Mouse (Mus musculus) left cerebral cortex, postnatal 14 days (tissue): ENCODE results near the gene Pard3. TPM values are rescaled to one million over a fixed set of nuclear protein-coding genes. Genes with fewer than 3 reads are reported as not detected.
"Not testable (repeated sequence)": the region's sequence is repeated elsewhere in the genome, so short reads cannot be mapped to it uniquely, and the experiment has no call there.

Experiments used
- DNase-seq, 2 experiments: peaks; one replicate each; pipeline ENCODE4 v3.0.0; 2021 to 2022; ENCODE audit warnings: low spot score in 2 of 2, mixed read lengths in 1 of 2
- intact Hi-C: fragments of 180-260 bp; cut with DNase I; formaldehyde crosslinking; loops from one replicate; pipeline ENCODE4 v1.15.1; 2025
- total RNA-seq, 2 experiments: library from RNA; stranded (reverse); gene quantifications; 2 replicates each; pipeline ENCODE4 v1.2.3; 2021

Pard3 gene
- total RNA-seq, 2 experiments from 2014 or later = 12.0 to 13.2 TPM

DNA sequence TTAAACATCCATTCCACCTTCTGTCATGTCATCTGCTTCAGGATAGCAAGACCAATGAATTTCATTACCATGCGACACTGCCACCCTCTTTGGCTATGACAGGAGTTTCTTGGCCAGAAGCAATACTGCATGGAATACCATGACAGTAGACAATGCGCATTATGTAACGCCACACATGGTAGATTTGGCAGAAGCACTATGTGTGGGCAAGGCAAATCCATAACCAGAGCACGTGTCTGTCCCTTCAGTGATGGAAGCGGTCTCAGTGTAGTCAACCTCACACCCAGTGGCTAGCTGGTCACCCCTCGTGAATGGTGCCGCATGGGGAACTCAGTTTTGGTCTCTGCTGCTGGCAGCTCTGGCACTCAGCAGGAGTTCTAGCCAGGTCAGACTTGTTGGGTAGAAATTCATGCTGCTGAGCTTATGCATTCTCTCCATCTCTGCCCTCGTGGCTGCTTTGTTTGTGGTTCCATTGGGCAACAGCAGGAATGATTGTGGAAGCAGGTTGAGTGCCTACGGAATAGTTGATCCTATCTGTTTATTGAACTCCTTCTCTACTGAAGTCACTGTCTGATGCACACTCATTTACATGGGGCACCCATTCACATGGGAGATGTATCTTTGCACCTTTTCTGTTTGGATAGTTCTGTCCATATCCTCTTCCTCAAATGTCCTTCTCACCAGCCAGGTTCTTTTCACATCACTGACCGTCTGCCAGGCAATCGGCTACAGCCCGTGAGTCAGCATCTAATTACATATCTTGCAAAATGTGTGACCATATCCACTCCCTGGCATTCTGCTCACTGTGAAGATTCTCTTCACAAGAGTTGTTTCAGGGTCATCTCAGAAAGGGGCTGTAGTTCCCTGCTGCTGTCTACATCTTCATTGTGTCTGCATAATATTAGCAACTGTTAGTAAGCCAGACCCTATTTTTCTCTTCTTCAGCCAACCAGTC lies 100.9 kb downstream of the Pard3 start:
- DNase-seq = no peak
- intact Hi-C loops = no loop called here

DNA sequence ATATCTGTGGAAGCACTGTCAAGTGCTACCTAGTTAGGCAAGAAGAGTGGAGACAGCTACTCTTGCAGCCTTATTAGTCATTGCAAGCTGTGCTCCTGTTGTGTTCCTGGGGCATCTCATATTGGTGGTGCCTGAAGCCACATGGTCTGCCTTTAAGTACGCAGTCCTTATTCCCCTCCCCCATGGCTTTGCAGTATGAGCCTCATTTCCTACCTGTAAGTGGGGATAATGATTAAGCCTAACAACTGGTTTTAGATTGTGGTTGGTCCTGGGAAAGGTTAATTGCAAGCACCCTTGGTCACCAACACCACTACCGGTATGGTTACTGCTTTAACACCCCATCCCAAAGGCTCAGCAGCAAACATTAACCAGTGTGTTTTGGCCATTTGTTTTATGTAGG lies 104.8 kb downstream of the Pard3 start:
- DNase-seq = no peak
- intact Hi-C loops = no loop called here

DNA sequence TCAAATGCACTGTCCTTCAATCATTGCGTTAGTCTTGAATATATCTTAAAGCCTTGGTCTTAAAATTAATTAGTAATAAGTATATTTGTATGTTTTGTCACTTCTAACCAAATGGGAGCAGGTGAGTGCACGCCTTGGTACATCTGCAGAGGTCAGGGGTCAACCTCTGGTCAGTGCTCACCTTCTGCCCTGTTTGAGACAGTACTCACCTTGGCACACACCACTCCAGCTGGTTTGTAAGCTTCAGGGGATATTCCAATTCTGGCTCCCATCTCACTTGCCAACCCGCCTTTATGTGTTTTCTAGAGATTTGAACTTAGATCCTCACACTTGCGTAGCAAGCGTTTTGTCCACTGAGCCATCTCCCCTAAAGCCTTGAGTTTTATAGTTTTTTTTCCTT lies 105.7 kb downstream of the Pard3 start:
- intact Hi-C loops = no loop called here
- DNase-seq = no peak

DNA sequence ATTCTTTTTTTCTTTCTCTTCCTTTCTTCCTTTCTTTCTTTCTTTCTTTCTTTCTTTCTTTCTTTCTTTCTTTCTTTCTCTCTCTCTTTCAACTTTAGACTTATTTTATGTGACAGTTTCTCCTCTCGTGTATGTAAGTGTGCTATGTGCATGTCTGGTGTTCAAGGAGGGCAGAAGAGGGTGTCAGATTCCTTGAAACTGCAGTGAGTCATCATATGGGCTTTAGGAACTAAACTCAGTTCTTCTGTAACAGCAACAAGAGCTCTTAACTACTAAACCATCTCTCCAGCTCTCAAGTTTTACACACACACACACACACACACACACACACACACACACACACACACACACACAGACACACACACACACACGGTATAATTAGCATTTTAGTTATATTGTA lies 106.7 kb downstream of the Pard3 start:
- intact Hi-C loops = loop anchor here (10.0 kb wide), 1 partner anchor 106 kb away; the partner anchor contains the start of gene Pard3
- not testable (repeated sequence) for DNase-seq

DNA sequence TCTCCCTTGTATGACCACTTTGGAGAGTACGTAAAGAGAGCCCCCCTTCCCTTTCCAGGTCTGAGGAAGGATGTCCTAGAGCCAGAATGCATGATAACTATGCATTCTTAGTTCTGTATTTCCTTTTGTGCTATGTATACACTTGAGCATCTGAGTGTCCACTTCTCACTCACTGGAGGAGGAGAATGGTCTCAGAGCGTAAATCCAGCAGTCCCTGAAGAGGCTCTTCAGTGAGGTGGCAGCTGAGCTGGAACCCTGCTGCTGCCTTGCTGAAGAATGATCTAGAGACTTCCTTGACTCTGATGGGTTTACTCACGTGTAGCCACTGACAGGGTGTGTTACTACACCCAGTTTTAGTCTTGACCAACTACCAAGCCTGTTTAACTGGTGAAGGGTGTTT lies 107.2 kb downstream of the Pard3 start:
- DNase-seq = no peak
- intact Hi-C loops = loop anchor here (10.0 kb wide), 1 partner anchor 106 kb away; the partner anchor contains the start of gene Pard3

DNA sequence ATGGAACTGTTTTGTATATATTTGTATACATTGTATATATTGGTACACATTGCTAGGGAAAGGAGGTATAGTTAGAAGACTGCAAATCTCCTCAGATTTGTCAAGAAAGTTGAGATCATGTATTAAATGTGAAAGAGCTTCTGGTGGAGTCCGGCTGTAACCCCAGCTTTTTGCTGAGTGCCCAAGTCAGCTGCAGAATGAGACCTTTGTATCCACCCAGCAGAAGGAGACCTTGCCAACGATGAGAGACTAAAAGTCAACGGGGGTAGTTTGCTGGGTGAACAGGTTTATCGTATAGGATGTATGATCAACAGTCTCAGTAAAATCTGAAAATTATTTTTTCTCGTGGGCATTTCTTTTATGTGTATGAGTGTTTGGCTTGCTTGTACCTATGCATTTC lies 109.8 kb downstream of the Pard3 start:
- DNase-seq = no peak
- intact Hi-C loops = loop anchor here (10.0 kb wide), 1 partner anchor 109 kb away; the partner anchor contains the start of gene Pard3

DNA sequence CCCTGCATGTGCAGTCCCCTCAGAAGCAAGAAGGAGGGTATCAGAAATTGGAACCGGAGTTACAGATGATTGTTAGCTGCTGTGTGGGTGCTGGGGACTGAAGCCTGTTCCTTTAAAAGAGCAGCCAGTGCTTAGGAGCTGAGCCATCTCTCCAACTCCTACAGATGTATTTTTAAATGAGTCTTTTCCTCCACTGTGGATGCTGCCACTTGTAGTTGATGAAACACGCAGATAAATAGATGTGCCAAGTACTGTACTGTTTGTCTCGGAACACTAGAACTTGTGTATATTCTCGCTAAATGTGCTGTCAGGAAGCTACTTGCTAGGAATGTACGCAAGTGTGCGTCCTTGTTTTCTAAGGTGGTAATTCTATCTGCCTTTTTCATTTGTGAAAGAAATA lies 110.7 kb downstream of the Pard3 start:
- intact Hi-C loops = loop anchor here (10.0 kb wide), 1 partner anchor 110 kb away; the partner anchor contains the start of gene Pard3
- DNase-seq = peak; percentile 26 to 59

DNA sequence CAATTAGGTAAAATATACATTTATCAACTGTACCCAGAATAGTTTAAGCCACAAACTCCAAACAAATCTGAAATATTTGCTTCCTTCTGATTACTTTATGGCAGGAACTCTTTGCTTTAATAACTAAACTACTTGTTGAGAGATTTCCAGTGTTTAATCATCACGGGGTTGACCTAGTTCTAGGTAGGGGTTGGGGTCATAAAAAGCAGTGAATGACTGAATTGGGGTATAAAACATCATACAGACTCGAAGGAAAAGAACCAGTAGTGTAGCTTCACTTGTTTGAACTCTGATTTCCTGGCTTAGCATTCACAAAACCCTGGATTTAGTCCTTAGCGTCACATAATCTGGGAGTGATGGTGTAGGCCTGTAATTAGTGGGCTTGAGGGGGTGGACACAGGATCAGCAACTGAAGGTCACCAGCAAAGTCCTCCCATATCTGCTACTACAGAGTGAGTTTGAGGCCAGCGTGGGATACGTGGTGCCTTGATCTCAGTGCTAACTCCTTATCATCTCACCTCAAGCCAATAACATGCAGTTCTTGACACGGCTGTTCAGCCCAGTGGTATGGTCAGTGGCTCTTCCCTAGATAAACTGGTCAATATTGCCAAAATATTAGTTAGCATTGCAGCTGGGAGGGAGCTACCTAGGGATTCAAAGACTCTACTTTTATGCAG lies 111.6 kb downstream of the Pard3 start:
- DNase-seq = no peak
- intact Hi-C loops = loop anchor here (5.0 to 10.0 kb wide), 2 partner anchors 33 to 110 kb away; partner anchors contain the start of gene Pard3

DNA sequence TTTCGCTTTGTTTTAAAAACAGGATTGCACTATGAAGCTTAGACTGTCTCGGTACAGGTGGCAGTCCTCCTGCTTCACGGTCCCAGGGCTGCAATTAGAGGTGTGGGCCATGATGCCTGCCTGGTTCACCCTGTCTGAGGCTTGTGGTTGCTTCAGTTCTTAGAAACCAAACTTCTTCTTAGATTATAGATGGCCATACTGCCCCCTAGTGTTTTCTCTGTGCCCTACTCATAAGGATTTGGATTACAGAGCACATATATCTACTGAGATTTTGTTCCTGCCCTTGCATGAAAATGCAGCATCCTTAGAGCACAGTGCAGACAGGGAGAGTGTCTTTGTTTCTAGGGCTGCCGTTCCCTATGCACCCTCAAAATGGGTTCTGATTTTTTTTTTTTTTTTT lies 114.9 kb downstream of the Pard3 start:
- peak; percentile 77 to 81 for DNase-seq
- intact Hi-C loops = loop anchor here (2.0 to 10.0 kb wide), 3 partner anchors 36 to 192 kb away; partner anchors contain the start of gene Pard3

DNA sequence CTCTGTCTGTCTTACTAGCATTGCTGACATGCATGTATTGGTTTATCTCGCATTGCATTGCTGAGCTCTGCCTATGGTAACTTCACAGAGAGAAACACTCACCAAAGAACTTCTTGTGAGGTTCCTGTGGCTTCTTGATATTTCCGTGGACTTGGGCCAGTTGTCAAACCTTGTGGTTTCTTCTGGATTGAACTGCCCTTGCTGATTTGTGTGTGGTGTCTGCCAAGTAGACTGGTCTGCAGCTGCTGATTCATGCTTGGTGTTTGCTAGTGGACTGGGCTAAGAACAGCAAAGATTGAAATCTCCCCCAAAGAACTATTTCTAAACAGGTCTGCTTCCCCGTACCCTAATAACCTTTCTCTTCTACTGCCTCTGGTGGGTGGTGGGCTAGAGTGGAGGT lies 117.6 kb downstream of the Pard3 start:
- no peak for DNase-seq
- intact Hi-C loops = no loop called here

DNA sequence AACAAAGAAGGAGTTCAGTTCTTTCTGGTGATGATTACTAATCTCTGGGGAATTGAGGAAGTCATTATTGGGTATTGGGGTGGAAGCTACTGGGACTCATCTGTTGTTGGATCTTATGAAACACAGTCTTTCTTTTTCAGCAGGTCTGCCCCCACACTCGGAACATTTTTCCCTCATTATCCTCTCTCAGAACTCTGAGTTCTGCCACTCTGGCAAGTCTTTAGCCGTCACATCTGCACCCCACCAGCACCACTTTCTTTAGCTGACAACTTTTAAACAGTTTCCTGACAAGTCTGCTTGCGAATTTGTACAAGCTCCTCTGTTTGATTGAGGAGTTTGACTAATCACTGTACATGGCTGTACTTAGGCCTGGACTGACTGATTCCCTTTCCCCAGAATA lies 118.4 kb downstream of the Pard3 start:
- intact Hi-C loops = no loop called here
- peak; percentile 16 to 20 for DNase-seq

DNA sequence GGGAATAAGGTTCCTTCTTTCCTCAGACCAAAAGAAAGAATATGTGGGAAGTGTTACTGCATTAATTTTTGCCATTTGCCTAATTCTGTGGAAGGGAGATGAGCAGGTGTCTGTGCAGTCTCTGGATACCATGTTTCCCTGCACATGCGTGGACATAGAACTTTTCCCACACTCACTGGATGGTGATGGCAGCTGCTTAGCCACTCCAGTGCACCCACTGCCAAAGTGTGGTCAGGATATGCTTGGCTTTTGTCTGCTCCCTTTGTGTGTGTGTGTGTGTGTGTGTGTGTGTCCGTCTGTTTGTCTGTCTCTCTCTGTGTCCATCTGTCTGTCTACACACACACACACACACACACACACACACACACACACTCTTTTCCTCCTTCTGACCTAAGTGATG lies 119.8 kb downstream of the Pard3 start:
- intact Hi-C loops = no loop called here
- DNase-seq = no peak

DNA sequence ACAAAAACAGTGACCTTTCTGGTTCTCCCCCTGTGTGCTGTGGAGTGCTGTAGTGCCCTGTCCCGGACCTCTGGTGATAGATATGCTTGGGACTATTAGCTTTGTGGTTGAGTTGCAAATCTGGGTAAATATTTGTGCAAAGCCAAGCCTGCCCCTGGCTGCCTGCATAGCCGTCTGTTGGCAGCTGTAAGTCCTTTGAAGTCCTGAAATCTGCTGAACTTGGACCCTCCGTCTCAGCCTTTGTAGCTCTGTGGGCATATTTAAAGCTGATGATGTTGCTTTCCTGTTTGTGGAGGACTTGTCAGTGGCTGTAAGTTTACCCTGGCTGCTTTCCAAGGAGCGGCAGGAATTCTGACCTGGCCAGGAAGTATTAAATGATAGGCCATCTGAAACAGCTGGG lies 120.3 kb downstream of the Pard3 start:
- intact Hi-C loops = no loop called here
- no peak for DNase-seq

DNA sequence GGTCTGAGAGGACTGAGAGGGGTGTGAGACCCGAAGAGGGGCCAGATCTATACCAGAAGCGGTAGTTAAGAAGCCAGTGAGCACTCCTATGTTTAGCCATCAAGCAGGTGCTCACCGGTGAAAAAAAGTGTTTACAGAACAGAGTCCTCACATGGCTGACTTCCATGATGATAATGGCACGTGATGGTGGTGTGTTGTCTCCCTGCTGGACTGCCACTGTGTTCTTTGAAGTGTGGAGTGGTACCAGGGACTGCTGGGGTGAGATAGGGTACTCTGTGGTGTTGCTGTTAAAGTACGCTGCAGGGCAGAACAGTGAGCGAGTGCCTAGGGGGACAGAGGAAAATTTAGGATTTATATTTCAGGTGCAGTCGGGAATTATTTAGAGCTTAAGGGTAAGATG lies 122.2 kb downstream of the Pard3 start:
- no peak for DNase-seq
- intact Hi-C loops = no loop called here

DNA sequence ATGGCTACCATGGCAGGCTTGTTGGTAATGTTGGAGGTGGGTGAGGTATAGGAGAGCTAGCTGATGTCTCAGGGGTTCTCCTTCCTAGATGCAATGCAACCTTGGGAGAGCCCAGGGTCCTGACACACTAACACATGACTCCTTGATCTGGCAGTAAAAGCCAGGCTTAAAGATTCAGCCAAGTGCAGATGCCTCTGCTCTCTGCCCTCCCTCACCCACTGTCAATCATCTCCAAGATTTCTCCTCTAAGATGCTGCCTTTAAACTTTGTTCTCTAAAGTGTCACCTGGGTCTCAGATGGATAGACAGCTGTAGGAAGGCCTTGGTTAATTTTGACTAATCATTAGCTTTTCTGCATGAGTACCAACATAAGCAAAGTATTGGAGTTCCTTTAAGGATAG lies 125.0 kb downstream of the Pard3 start:
- intact Hi-C loops = no loop called here
- no peak for DNase-seq

DNA sequence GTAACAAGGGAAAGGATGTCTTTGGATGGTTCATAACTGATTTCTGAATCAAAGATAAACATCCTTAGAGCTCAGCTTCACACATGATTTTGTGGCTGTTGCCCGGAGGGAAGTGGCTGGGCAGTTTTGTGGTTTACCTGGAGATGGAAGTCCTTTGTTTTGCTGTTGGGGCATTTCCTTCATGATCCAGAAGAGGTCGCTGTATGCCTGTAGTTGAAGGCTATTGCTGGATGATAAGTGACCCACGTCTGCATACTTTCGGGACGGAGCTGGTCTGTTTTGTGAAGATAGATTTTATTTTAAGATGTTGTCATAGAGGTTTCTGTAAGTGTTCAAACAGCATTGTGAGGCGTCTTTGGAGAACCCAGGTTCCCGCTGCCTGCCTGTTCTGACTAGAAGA lies 126.7 kb downstream of the Pard3 start:
- intact Hi-C loops = loop anchor here (2.0 to 10.0 kb wide), 5 partner anchors 234 to 1362 kb away; no protein-coding TSS in a partner anchor
- peak; percentile 78 to 81 for DNase-seq

DNA sequence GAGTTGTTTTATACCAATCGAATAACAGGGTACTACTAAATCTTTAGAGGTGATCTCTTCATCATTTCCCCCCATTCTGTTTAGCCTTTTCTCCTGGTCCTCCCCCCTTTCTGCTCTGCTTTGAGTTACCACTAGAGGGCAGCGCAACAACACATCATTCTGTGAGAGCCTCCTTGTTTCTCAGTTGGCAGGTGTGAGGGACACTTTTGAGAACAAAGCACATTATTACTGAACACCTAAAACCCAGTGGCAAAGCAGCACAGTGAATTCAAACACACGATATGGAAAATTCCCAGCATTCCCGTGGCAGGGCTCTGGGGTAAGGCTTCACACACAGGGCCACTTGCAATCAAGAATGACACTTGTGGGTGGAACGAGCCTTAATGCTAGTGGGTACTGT lies 127.7 kb downstream of the Pard3 start:
- intact Hi-C loops = loop anchor here (2.0 to 10.0 kb wide), 5 partner anchors 233 to 1361 kb away; no protein-coding TSS in a partner anchor
- peak; percentile 54 to 69 for DNase-seq

DNA sequence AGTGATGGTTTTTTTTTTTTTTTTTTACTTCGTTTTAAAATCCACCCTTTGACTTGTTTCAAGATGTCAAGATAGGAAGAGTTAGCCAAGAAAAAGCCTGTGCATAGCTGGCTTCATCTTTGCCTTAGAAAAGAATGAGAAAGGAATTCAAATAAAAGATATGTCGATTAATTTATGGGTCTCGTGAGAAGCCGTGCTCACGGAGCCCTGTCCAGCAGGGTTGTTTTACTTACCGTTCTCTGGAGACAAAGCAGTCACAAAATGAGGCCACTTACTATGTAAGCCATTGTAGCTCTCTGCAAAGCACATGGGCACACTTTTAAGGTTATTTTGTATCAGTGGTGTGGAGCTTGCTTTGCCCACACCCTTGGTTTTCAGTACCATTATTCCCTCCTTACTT lies 128.1 kb downstream of the Pard3 start:
- intact Hi-C loops = loop anchor here (2.0 to 10.0 kb wide), 5 partner anchors 233 to 1360 kb away; no protein-coding TSS in a partner anchor
- no peak for DNase-seq

DNA sequence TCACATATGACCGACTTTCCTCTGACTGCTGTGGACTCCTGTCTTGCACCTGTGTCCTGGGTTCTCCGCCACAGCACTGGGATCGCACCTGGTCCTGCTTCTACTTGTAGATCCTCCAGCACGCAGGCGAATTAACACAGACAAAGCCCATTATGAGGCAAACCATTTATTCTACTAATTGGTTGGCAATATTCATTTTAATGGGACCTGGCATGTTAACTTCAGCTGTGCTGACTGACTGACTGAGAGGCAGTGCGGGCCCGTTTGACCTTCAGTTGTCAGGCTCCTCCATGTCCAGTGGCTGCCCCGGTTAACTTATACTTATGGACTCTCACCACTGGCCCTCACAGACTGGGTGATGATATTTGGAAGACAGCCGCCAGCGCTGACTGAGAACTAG lies 128.6 kb downstream of the Pard3 start:
- intact Hi-C loops = loop anchor here (5.0 to 10.0 kb wide), 3 partner anchors 232 to 1360 kb away; no protein-coding TSS in a partner anchor
- DNase-seq = no peak

DNA sequence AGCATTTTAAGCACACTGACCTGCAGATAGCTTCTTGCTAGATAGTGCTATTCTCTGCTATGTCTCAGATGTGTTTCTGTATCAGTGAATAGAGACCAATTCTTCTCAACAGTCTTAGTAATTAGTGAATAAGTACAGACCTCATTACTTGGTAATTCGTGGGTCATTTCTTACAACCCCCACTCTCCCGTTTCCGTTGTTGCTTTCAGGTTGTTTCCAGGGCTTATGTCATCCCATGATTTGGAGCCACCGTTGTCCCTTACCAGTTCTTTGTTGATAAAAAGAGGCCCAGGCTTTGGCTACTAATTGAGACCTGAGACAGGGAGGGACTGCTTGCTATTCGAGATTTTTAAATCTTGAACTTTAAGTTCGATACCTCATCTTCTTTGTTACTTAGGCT lies 129.7 kb downstream of the Pard3 start:
- no peak for DNase-seq
- intact Hi-C loops = loop anchor here (5.0 to 10.0 kb wide), 3 partner anchors 231 to 1359 kb away; no protein-coding TSS in a partner anchor
